Mouse (Mus musculus) kidney, embryonic 16.5 days (tissue): Measurements from ENCODE around the gene Mlec. TPM values are rescaled to one million over a fixed set of nuclear protein-coding genes. Genes with fewer than 3 reads are reported as not detected.
"Not testable (repeated sequence)": the region's sequence is repeated elsewhere in the genome, so short reads cannot be mapped to it uniquely, and the experiment has no call there.

Experiments
- ATAC-seq: fragments of 200-750 bp; cut with Nextera tagmentation; 2 replicates; pipeline ENCODE4 v1.8.0; 2017; ENCODE audit warnings: moderate TSS enrichment; ENCODE audit not compliant: low FRiP score, low TSS enrichment
- H3K27ac ChIP-seq: fragments of 300-500 bp; sonication (generic); 2 replicates; pipeline ENCODE4 v1.5.1; 2014; ENCODE audit warnings: low read length
- H3K27me3 ChIP-seq: fragments of 300-500 bp; sonication (generic); 2 replicates; pipeline ENCODE4 v1.6.1; 2014; ENCODE audit warnings: low read length, control low read depth, mixed read lengths; ENCODE audit not compliant: insufficient read depth
- H3K36me3 ChIP-seq: fragments of 300-500 bp; sonication (generic); 2 replicates; pipeline ENCODE4 v1.6.1; 2014; ENCODE audit warnings: low read length, control low read depth, mixed read lengths; ENCODE audit not compliant: insufficient read depth
- H3K4me1 ChIP-seq: fragments of 300-500 bp; sonication (generic); 2 replicates; pipeline ENCODE4 v1.6.1; 2014; ENCODE audit warnings: low read length, control low read depth, mixed read lengths; ENCODE audit not compliant: insufficient read depth
- H3K4me2 ChIP-seq: fragments of 300-500 bp; sonication (generic); replicated peaks from 2 replicates; pipeline ENCODE4 v1.6.1; 2014; ENCODE audit warnings: low read depth, low read length
- H3K4me3 ChIP-seq: fragments of 300-500 bp; sonication (generic); 2 replicates; pipeline ENCODE4 v1.5.1; 2014; ENCODE audit warnings: mild to moderate bottlenecking, low read length
- H3K9ac ChIP-seq: fragments of 300-500 bp; sonication (generic); replicated peaks from 2 replicates; pipeline ENCODE4 v1.6.1; 2014; ENCODE audit warnings: low read length
- H3K9me3 ChIP-seq: fragments of 300-500 bp; sonication (generic); 2 replicates; pipeline ENCODE4 v1.6.1; 2016; ENCODE audit warnings: low read length, control low read depth
- WGBS: fragments of 180-500 bp; shearing (Covaris S2); extraction: QIAGEN DNeasy Blood & Tissue Kit; methylation state at CpG from one replicate; pipeline ENCODE4 v1.1.7; 2014; 5-methylcytosine and 5-hydroxymethylcytosine counted together
- polyA plus RNA-seq: library from polyadenylated mRNA; unstranded; fragments of >200 nt; fragmentation: Nextera tagmentation; extraction: Ambion mirVana; gene quantifications from 2 replicates; pipeline ENCODE4 v1.2.1, GENCODE M21; 2015

Mlec gene
- polyA plus RNA-seq, 1 experiment from 2014 or later, result 85.0 TPM

DNA sequence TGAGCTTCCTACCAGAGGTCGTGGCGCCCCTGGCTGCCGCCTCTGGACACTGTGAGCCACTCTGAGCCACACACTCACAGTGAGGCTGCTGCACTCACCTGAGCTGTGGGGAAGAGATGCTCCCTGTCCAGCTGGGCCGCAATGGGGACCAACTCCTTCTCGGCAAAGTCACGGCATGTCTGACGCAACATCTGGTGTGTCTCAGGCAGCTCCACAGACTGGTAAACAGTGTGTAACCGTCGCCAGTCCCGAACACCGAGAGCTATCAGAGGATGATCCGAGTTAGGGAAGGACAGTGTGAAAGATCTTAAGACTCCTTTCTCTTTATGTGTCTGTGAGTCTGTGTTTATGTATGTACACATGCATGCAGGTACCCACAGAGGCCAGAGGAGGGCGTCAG lies 40.5 kb downstream of the Mlec start:
- ATAC-seq, result no peak
- no peak overlapping the region for H3K27ac ChIP-seq
- WGBS, result 91% methylated on average over 13 of the region's 13 CpGs
- peaks cover 15% of the 10 kb centered on the region for H3K4me1 ChIP-seq
- no peaks in the 10 kb centered on the region for H3K9me3 ChIP-seq
- H3K27me3 ChIP-seq, result no peaks in the 10 kb centered on the region
- H3K4me2 ChIP-seq, result no peak overlapping the region
- no peak overlapping the region for H3K4me3 ChIP-seq
- H3K9ac ChIP-seq, result no peak overlapping the region
- H3K36me3 ChIP-seq, result peaks cover 32% of the 10 kb centered on the region

DNA sequence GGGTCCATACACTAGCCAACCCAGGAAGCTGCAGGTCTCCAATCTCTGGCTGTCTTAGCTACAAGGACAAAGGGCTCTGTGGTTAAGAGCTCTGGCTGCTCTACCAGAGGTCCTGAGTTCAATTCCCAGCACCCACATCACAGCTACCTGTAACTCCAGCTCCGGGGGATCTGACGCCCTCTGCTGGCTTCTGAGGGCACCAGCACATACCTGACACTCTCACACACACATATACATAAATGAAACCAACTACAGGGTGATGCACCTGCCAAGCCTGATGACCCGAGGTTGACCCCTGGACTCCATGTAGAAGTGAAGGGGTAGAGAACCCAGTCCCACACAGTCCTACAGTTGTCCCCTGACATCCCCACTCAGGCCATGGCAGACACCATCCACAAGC lies 41.6 kb downstream of the Mlec start:
- ATAC-seq, result no peak
- no peaks in the 10 kb centered on the region for H3K27me3 ChIP-seq
- 90% methylated on average over 3 of the region's 3 CpGs for WGBS

DNA sequence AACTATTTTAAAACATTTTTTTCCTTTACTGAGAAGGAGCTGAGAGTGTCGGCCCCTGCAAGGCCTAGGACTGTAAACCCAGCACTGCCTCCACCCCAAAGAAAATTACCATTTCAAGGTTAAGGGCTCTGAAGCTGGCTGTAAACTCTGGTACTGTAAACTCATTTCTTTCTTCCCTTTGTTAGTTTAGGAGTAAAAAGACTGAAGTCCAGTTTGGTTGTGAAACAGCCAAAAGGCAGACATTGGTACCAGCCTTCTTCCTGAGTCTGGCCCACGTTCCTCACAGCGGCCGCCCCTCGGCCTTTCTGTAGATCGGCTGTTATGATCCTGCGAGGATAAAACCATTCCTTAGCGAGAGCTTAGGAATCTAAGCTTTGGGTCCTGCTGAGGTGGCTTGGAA lies 43.5 kb downstream of the Mlec start:
- Histone ChIP-seq H3K9me3 (no peaks in the 10 kb centered on the region), H3K4me1 (peaks cover 14% of the 10 kb centered on the region), H3K9ac (no peak overlapping the region), H3K27me3 (no peaks in the 10 kb centered on the region), H3K27ac (no peak overlapping the region), H3K4me3 (no peak overlapping the region), H3K4me2 (no peak overlapping the region), H3K36me3 (peaks cover 34% of the 10 kb centered on the region)
- no peak for ATAC-seq
- WGBS, result 92% methylated on average over 8 of the region's 8 CpGs

More for the DNA sequence above, 41.6 kb downstream of the Mlec start:
- Histone ChIP-seq H3K4me3 (no peak overlapping the region), H3K36me3 (peaks cover 29% of the 10 kb centered on the region), H3K9ac (no peak overlapping the region), H3K9me3 (no peaks in the 10 kb centered on the region), H3K27ac (no peak overlapping the region), H3K4me2 (no peak overlapping the region), H3K4me1 (peaks cover 15% of the 10 kb centered on the region)

DNA sequence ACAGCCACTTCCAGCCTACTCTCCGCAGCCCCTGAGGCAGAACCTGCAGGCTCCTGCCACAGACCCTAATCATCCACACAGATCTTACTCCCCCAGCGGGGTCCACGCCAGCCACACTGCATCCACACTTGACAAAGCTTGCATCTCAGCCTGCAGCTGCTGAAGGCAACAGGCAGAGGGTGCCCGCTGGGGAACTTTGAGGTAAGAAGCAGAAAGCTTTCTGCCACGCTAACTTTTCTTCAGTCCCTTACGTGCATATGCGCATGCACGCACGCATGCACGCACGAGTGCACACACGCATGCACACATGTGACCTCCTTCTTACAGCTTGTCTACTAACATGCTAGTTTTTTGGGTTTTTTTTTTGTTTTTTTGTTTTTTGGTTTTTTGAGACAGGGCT lies 44.7 kb downstream of the Mlec start:
- H3K4me2 ChIP-seq, result no peak overlapping the region
- WGBS, result 86% methylated on average over 12 of the region's 12 CpGs
- peaks cover 34% of the 10 kb centered on the region for H3K36me3 ChIP-seq
- ATAC-seq, result no peak
- H3K27ac ChIP-seq, result no peak overlapping the region
- 0 out of 2 replicates have a peak, but pooled peaks cover 6% of the 10 kb centered on the region for H3K4me1 ChIP-seq
- no peak overlapping the region for H3K9ac ChIP-seq
- no peaks in the 10 kb centered on the region for H3K27me3 ChIP-seq
- no peak overlapping the region for H3K4me3 ChIP-seq
- no peaks in the 10 kb centered on the region for H3K9me3 ChIP-seq

DNA sequence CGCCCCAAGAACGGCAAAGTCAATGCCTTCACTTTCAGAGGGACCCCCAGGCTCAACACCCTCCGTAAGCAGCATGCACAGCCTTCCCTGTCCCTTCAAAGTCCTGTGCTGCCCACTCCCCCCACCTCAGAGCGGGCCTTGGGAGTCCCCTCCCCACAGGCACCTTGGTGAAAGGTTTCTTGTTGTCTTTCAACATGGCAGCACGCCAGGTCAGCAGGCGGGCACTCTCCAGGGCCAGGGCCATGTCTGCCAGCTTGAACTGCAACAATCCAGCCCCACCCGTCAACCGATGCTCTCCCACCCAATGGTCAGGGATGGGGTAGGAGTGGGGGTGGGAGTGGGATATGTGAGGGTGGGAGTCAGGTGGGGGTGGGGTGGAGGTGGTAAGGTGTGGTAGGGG lies 46.8 kb downstream of the Mlec start:
- Histone ChIP-seq H3K36me3 (peaks cover 21% of the 10 kb centered on the region; the same call in 1 of the 2 replicates), H3K27me3 (no peaks in the 10 kb centered on the region), H3K27ac (no peak overlapping the region), H3K4me3 (no peak overlapping the region), H3K9me3 (no peaks in the 10 kb centered on the region), H3K4me1 (0 out of 2 replicates have a peak, but pooled peaks cover 5% of the 10 kb centered on the region), H3K9ac (no peak overlapping the region), H3K4me2 (no peak overlapping the region)
- no peak for ATAC-seq
- WGBS, result 88% methylated on average over 8 of the region's 8 CpGs

DNA sequence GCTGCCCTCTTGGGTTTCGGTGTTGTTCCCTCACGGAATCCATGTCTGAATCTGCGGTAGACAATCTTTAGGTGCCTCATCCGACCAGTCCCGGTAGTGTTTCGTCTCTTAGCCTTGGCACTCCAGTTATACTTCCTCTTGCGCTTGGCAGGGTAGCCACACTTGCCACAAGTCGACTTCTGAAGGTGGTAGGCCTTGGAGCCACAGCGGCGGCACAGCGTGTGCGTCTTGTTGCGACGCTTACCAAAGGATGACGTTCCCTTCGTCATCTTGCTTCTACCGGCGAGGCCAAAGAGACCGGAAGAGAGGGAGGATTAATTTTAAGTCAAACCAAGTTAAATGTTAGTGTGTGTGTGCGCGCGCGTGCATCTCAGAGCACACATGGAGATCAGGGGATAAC lies 54.7 kb downstream of the Mlec start:
- not testable (repeated sequence) for H3K9ac ChIP-seq, H3K27ac ChIP-seq, H3K4me1 ChIP-seq, H3K9me3 ChIP-seq, H3K4me2 ChIP-seq, H3K27me3 ChIP-seq, ATAC-seq, H3K4me3 ChIP-seq
- H3K36me3 ChIP-seq, result peaks cover 42% of the 10 kb centered on the region
- WGBS, result 98% methylated on average over 23 of the region's 23 CpGs

DNA sequence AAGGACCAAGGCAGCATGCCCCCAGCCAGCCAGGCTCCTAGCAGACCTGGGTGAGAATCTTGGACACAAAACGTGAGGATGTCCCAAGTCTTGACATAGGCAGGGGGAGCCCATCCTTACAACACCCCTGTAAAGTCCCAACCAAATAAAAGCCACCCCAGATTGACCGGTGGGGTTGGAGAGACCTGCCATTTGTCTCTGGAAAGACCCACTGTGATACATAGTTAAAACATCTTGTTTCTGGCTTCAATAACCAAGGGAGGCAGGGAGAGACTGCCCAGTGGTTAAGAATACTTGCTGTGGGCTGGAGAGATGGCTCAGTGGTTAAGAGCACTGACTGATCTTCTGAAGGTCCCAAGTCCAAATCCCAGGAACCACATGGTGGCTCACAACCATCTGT lies 55.7 kb downstream of the Mlec start:
- no peak overlapping the region for H3K9ac ChIP-seq
- no peaks in the 10 kb centered on the region for H3K4me1 ChIP-seq
- H3K27ac ChIP-seq, result no peak overlapping the region
- ATAC-seq, result no peak
- no peak overlapping the region for H3K4me3 ChIP-seq
- no peak overlapping the region for H3K4me2 ChIP-seq
- no peaks in the 10 kb centered on the region for H3K9me3 ChIP-seq
- H3K36me3 ChIP-seq, result peaks cover 52% of the 10 kb centered on the region
- H3K27me3 ChIP-seq, result no peaks in the 10 kb centered on the region
- WGBS, result 81% methylated on average over 2 of the region's 2 CpGs

DNA sequence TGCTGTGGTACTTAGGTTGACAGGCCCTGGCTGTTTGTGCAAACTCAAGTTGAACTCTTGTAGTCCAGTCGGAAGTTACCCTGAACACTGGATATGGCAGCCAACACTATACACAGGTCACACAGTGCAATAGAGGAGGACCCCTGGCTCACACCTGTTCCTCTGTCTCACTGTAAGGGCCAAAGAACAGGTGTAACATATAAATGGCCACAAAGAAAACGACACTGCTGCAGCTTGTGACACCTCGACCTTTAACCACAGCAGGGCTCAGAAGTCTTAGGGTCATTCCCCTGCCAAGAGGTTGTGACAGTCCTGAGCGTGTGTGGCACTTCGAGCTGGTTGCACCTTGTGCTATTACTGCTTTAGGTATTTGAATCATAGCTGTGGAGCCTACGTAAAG lies 57.5 kb downstream of the Mlec start:
- Histone ChIP-seq H3K36me3 (peaks cover 60% of the 10 kb centered on the region), H3K27ac (no peak overlapping the region), H3K9me3 (no peaks in the 10 kb centered on the region), H3K4me2 (no peak overlapping the region), H3K27me3 (no peaks in the 10 kb centered on the region), H3K4me3 (no peak overlapping the region), H3K9ac (no peak overlapping the region), H3K4me1 (no peaks in the 10 kb centered on the region)
- WGBS, result 68% methylated on average over 6 of the region's 6 CpGs
- ATAC-seq, result no peak

DNA sequence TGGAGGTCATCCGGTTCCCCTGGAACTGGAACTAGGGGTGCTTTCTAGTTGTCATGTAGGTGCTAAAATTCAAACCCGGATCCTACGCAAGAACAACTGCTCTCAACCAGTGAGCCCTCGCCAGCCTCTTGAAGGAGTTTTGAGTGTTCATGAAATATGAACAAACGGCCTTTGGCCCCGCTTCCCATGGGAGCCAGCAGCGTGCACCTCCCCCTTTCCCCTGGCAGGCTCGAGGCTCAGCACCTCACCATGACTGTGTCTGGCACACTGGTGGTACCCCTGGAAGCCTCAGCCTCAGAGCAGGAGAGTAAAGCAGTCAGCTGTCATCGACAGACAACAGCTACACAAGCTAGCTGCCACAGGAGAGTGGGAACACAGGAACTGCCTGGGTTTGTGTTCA lies 58.0 kb downstream of the Mlec start:
- ATAC-seq, result no peak
- Histone ChIP-seq H3K27me3 (no peaks in the 10 kb centered on the region), H3K4me2 (no peak overlapping the region), H3K27ac (no peak overlapping the region), H3K9me3 (no peaks in the 10 kb centered on the region), H3K4me3 (no peak overlapping the region), H3K9ac (no peak overlapping the region), H3K4me1 (no peaks in the 10 kb centered on the region), H3K36me3 (peaks cover 60% of the 10 kb centered on the region)
- 78% methylated on average over 9 of the region's 9 CpGs for WGBS

DNA sequence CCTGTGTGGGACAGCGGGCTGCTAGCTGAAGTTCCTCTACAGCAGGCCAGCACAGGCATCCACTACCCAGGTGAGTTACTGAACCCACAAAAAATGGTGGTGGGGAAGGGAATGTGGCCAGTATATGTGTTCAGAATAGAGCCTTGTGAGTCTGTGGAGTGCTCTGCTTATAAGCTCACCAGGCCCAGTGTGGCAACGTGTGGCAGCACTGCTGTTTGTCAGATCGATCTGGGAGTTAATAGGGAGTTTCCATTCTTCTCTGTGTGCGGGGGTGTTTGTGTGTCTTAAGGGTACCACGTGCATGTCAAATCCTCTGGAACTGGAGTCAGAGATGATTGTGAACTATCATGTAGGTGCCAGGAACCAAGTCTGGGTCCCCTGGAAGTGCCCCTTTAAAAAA lies 58.4 kb downstream of the Mlec start:
- H3K4me2 ChIP-seq, result no peak overlapping the region

DNA sequence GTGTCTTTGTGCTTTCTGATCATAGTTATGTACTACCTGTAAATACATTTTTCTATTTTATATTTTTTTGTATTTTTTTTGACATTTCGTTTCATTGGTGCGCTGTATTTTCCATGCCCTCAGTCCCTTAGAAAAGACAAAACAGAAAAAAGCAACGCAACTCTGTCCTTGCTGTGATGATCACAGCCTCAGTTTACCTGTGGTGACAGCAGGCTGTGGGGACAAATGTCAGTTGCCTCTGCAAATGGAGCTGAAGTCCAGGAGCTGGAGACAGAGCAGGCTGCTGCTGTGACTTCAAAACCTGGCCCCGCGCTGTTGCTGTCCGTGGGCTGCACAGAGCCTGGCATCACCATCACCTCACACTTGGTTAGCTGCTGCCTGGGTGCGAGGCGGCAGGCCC lies 59.8 kb downstream of the Mlec start, which contains the start of gene Gm10401:
Gene Gm10401, minus strand, starts transcription at position 101 of the 400 bp plus-strand sequence.
- H3K27me3 ChIP-seq, result no peaks in the 10 kb centered on the region
- peaks cover 54% of the 10 kb centered on the region for H3K36me3 ChIP-seq
- H3K9ac ChIP-seq, result no peak within 1 kb of the TSS

More for the DNA sequence above, 58.4 kb downstream of the Mlec start:
- peaks cover 60% of the 10 kb centered on the region for H3K36me3 ChIP-seq
- no peaks in the 10 kb centered on the region for H3K4me1 ChIP-seq
- H3K9ac ChIP-seq, result no peak overlapping the region
- no peak overlapping the region for H3K27ac ChIP-seq
- H3K27me3 ChIP-seq, result no peaks in the 10 kb centered on the region
- no peak for ATAC-seq
- no peaks in the 10 kb centered on the region for H3K9me3 ChIP-seq
- 80% methylated on average over 5 of the region's 5 CpGs for WGBS
- no peak overlapping the region for H3K4me3 ChIP-seq

More for the DNA sequence above, 59.8 kb downstream of the Mlec start, which contains the start of gene Gm10401:
- 98% methylated on average over 8 of the region's 8 CpGs for WGBS
- Histone ChIP-seq H3K4me3 (no peak within 1 kb of the TSS), H3K4me2 (no peak within 1 kb of the TSS), H3K27ac (no peak within 1 kb of the TSS), H3K9me3 (no peaks in the 10 kb centered on the region), H3K4me1 (no peaks in the 10 kb centered on the region)
- ATAC-seq, result no peak
